Mouse (Mus musculus) heart, embryonic 16.5 days (tissue): ENCODE measurements around the gene Otor. TPM values are rescaled to one million over a fixed set of nuclear protein-coding genes. Genes with fewer than 3 reads are reported as not detected.

ENCODE experiments used
- ATAC-seq: fragments of 200-750 bp; cut with Nextera tagmentation; replicated peaks from 2 replicates; pipeline ENCODE4 v1.8.0; 2017; ENCODE audit warnings: moderate number of reproducible peaks; ENCODE audit not compliant: insufficient read depth, low FRiP score; ENCODE audit errors: extremely low read depth
- H3K27ac ChIP-seq: fragments of 300-500 bp; sonication (generic); 2 replicates; pipeline ENCODE4 v1.5.1; 2014; ENCODE audit warnings: mild to moderate bottlenecking, low read length, control low read depth, moderate library complexity
- H3K27me3 ChIP-seq: fragments of 300-500 bp; sonication (generic); 2 replicates; pipeline ENCODE4 v1.6.1; 2014; ENCODE audit warnings: low read length, mixed read lengths; ENCODE audit not compliant: control insufficient read depth, insufficient read depth
- H3K36me3 ChIP-seq: fragments of 300-500 bp; sonication (generic); 2 replicates; pipeline ENCODE4 v1.6.1; 2014; ENCODE audit not compliant: control insufficient read depth, insufficient read depth
- H3K4me1 ChIP-seq: fragments of 300-500 bp; sonication (generic); 2 replicates; pipeline ENCODE4 v1.6.1; 2014; ENCODE audit warnings: low read length, mixed read lengths; ENCODE audit not compliant: control insufficient read depth, insufficient read depth
- H3K4me2 ChIP-seq: fragments of 300-500 bp; sonication (generic); 2 replicates; pipeline ENCODE4 v1.6.1; 2014; ENCODE audit warnings: low read depth, mild to moderate bottlenecking, control low read depth, low read length
- H3K4me3 ChIP-seq: fragments of 300-500 bp; sonication (generic); 2 replicates; pipeline ENCODE4 v1.5.1; 2014; ENCODE audit warnings: mild to moderate bottlenecking, control low read depth, low read length
- H3K9ac ChIP-seq: fragments of 300-500 bp; sonication (generic); 2 replicates; pipeline ENCODE4 v1.6.1; 2014; ENCODE audit warnings: low read length, control low read depth
- H3K9me3 ChIP-seq: fragments of 300-500 bp; sonication (generic); replicated peaks from 2 replicates; pipeline ENCODE4 v1.6.1; 2016; ENCODE audit warnings: low read length; ENCODE audit not compliant: control insufficient read depth
- WGBS: fragments of 180-500 bp; shearing (Covaris S2); extraction: QIAGEN DNeasy Blood & Tissue Kit; methylation state at CpG from one replicate; pipeline ENCODE4 v1.1.7; 2014; 5-methylcytosine and 5-hydroxymethylcytosine counted together
- polyA plus RNA-seq: library from polyadenylated mRNA; unstranded; fragments of >200 nt; fragmentation: Nextera tagmentation; extraction: Ambion mirVana; gene quantifications from 2 replicates; pipeline ENCODE4 v1.2.1, GENCODE M21; 2015

Gene Otor
- polyA plus RNA-seq: 0.30 TPM in 1 of 2 replicates, not detected in the other

DNA sequence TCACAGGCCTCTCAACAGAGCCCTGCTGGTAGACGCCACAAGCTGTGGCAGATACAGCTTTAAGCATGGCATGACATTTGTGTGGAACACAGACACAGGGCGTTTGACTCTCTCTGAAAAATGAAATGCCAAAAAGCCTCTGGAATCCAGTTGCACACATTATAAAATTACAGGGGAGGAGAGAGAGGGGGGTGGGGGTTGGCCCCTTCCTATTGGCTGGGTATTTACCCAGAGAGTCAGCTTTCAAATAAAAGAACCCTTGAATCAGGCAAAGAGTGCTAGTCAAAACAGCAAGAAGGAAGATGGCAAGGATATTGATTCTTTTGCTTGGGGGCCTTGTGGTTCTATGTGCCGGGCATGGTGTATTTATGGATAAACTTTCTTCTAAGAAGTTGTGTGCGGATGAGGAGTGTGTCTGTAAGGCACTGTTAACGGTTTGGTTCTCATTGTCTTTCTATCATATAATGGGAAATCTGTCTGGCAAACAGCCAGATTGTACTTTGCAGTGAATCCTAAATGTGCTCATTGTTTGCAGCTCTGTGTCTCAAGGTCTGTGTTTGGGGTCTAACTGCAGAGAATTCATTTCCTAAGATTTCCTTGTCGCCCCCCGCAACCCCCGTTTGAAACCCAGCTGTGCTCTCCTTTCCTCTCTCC is at the start of gene Otor:
Gene Otor (plus strand): TSS at position 276 of the 654 bp plus-strand sequence.
- H3K4me3 ChIP-seq: no peak within 1 kb of the TSS

DNA sequence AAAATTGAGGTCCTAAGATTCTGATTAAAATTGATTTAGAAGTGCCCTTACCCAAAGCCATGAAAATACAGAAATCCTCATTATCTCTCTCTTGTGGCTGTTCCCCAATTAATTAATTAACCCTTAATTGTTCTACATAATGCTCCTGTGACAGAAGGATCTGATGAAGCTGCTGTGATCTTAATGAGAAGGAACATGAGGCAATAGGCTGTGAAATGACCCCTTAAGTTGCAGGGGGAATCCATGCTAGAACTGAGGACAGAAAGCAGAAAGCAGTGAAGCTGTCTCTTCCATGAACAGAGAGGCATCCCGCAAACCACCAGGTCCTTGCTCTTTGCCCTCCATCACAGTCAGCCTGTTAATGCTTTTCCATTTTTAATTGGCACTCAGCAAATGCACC is 47.0 kb upstream of the Otor start:
- Histone ChIP-seq H3K9me3 (no peaks in the 10 kb centered on the region), H3K4me3 (no peak overlapping the region), H3K27me3 (no peaks in the 10 kb centered on the region; the same call in 1 of the 2 replicates), H3K36me3 (no peaks in the 10 kb centered on the region), H3K4me2 (no peak overlapping the region), H3K4me1 (no peaks in the 10 kb centered on the region), H3K9ac (no peak overlapping the region), H3K27ac (no peak overlapping the region)
- 85% methylated on average over 1 of the region's 1 CpGs for WGBS
- ATAC-seq: no peak

More for the DNA sequence above, at the start of gene Otor:
- Histone ChIP-seq H3K4me2 (no peak within 1 kb of the TSS), H3K4me1 (peaks cover 5% of the 10 kb centered on the region; the same call in 1 of the 2 replicates), H3K9ac (no peak within 1 kb of the TSS), H3K27ac (no peak within 1 kb of the TSS), H3K9me3 (no peaks in the 10 kb centered on the region), H3K27me3 (no peaks in the 10 kb centered on the region), H3K36me3 (no peaks in the 10 kb centered on the region)
- WGBS: 56% methylated on average over 8 of the region's 8 CpGs
- ATAC-seq: no peak

DNA sequence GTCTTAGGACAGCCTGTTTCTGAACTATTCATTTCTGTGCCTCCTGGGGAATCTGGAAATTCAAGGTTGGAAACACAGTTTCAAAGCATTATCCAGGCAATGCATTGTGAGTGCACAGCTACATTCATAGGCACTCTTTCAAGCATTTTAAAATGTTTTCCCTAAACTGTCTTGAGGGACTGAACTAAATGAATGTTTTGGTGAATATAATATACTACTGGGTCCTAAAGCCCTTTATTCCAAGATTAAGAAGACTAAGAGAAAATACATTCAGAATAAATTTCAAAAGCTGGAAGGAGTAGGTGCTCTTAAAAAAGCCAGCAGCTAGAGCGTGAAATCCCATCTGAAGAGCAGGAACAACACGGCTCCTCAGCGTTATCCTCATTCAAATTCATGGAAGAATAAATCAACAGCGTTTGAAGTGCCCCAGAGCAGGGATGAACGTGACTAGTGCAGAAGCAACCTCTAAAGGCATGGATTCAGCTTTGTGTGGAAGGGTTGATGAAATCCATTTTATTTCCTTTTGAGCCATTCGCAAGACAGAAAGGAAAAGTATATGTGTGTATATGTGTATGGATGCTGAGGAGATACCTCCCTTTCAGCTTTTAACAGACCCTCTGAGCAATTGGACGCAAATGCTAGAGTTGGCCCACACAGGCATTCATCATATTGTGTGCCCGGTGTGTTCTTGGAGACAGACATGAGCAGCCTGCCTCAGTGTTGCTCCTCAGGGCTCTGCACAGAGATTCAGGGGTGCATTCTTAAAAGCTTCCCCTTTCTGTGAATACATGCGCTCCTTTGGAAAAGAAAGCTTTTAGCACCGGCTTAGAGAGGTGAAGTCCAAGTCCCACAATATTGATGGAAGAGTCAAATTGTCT is 45.7 kb upstream of the Otor start:
- no peaks in the 10 kb centered on the region; the same call in 1 of the 2 replicates for H3K27me3 ChIP-seq
- no peak for ATAC-seq
- H3K9me3 ChIP-seq: no peaks in the 10 kb centered on the region
- H3K9ac ChIP-seq: no peak overlapping the region
- H3K4me1 ChIP-seq: no peaks in the 10 kb centered on the region
- no peak overlapping the region for H3K4me3 ChIP-seq
- 76% methylated on average over 10 of the region's 10 CpGs for WGBS
- no peaks in the 10 kb centered on the region for H3K36me3 ChIP-seq
- H3K27ac ChIP-seq: no peak overlapping the region
- H3K4me2 ChIP-seq: no peak overlapping the region

DNA sequence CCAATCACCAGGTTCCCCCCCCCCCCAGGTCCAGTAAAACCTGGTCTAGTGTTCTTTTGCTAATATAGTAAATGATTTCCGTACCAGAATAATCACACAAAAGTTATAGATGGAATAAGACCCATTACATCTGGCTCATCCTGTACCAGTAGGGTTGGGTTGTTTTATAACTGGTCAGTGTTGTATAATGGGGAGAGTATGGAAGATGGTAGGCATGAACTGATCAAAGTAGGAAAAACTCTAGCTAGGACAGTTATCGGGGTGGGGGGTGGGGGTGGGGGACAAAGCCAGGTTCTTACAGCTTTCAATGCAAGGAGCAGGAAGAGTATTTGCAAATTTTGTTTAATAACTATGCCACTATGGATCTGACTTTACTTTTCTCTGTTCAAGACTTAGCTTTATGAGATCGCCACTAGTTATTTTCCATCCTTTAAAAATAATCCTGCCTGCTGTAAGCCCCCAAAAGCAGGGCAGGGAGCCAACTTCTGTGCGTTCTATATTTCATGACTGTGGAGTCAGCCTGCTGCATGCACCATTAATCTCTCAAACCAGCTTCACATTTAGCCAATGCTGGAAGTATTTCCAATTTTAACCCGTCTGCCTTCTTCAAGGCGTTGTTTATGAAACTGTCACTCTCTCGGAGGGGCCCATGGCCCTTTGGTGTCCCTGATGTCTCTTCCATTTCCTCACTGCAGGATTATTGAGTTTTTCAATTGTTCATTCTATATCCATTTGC is 43.8 kb upstream of the Otor start:
- Histone ChIP-seq H3K4me1 (no peaks in the 10 kb centered on the region), H3K27ac (no peak overlapping the region), H3K27me3 (no peaks in the 10 kb centered on the region; the same call in 1 of the 2 replicates), H3K36me3 (no peaks in the 10 kb centered on the region), H3K4me2 (0 out of 2 replicates have a peak overlapping the region, but pooled peaks have one; percentile 10), H3K9me3 (no peaks in the 10 kb centered on the region), H3K4me3 (no peak overlapping the region), H3K9ac (no peak overlapping the region)
- WGBS: 70% methylated on average over 7 of the region's 7 CpGs
- no peak for ATAC-seq

DNA sequence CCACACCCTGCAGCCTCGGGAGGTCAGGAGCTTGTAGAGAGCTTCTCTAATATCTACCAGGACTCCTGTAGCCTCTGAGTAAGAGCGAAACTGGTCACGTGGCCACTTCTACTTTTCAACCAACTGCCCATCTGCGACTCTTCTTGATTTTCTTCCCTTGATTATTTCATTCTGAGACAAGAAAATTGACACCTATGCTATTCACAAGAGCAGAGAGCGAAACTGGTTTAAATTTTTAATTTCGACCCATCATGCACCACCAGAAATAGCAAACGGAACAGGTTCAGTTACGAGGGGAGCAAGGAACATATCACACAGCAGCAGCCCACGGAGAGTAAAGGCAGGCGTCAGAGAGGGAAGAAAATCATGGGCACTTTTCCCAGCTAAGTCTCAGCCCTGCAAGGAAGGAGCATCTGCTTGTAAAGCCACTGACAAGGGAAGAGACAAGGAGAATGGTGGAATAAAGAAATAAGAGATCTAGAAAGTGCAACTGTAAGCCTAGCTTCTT is 43.1 kb upstream of the Otor start:
- Histone ChIP-seq H3K4me2 (0 out of 2 replicates have a peak overlapping the region, but pooled peaks have one; percentile 10), H3K9me3 (no peaks in the 10 kb centered on the region), H3K4me1 (no peaks in the 10 kb centered on the region), H3K27ac (no peak overlapping the region), H3K27me3 (no peaks in the 10 kb centered on the region; the same call in 1 of the 2 replicates), H3K36me3 (no peaks in the 10 kb centered on the region), H3K9ac (no peak overlapping the region), H3K4me3 (no peak overlapping the region)
- ATAC-seq: no peak
- WGBS: 64% methylated on average over 10 of the region's 10 CpGs

DNA sequence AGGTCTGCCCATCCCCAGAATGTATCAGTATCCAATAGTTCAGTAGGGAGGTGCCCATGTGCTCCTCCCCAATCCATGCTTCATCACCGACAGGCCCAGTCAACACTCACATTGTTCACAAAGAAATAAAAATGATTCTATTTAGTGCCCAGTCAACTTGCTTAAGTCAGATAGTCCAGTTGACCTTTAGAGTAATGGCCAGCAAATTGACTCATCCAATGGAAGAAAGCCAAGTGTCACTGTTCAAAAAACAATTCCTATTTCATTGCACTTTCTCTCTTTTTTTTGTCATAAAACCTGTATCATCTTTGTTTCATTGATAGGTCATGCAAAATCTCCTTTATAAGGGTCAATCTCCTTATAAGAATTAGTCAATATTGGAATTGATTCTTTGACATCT is 36.7 kb upstream of the Otor start:
- ATAC-seq: no peak
- Histone ChIP-seq H3K27me3 (no peaks in the 10 kb centered on the region), H3K36me3 (no peaks in the 10 kb centered on the region), H3K4me2 (no peak overlapping the region), H3K9me3 (no peaks in the 10 kb centered on the region), H3K9ac (no peak overlapping the region), H3K4me1 (no peaks in the 10 kb centered on the region), H3K27ac (no peak overlapping the region), H3K4me3 (no peak overlapping the region)
- 85% methylated on average over 1 of the region's 1 CpGs for WGBS

DNA sequence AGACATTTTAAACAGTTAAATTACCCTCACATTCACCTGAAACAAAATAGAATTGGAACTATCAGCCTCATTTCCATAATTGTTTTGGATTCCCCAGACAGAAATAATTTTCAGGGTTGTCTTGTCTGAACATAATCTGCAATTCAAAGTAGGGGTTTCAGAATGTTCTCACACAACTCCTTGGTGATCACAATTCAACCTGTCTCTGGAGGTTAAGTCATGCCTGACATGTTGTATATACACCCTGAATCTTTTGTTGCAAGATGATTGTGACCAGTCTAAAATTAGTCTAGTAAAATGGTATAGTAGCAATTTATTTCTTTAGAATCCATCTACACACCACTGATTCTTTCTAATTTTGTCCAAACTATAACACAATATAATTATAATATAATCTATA is 23.0 kb upstream of the Otor start:
- no peaks in the 10 kb centered on the region for H3K4me1 ChIP-seq
- H3K9ac ChIP-seq: no peak overlapping the region
- no peaks in the 10 kb centered on the region for H3K36me3 ChIP-seq
- no peak overlapping the region for H3K4me2 ChIP-seq
- no peak for ATAC-seq
- H3K4me3 ChIP-seq: no peak overlapping the region
- no peaks in the 10 kb centered on the region for H3K9me3 ChIP-seq
- no peaks in the 10 kb centered on the region for H3K27me3 ChIP-seq
- H3K27ac ChIP-seq: no peak overlapping the region

DNA sequence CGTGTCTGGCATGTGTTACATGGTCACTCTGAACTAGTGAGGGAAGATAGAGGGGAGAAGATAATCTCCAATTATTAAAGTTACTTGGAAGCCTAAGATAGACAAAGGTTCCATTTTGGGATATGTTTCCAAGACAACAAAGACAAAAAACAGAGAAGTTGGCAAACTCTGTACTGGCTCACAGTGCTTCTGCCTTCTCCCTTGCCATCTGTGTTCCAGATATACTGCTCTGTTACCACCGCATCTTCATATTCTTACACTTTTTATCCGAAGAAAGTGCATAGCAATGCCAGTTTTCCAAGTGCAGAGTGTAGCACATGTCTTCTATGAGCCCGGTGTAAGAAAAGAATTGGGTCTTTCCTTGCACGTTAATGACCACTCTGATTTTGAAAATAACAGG is 21.5 kb upstream of the Otor start:
- Histone ChIP-seq H3K4me3 (no peak overlapping the region), H3K9me3 (no peaks in the 10 kb centered on the region), H3K9ac (no peak overlapping the region), H3K27ac (no peak overlapping the region), H3K4me2 (no peak overlapping the region), H3K4me1 (no peaks in the 10 kb centered on the region), H3K36me3 (no peaks in the 10 kb centered on the region), H3K27me3 (no peaks in the 10 kb centered on the region)
- 65% methylated on average over 5 of the region's 5 CpGs for WGBS
- no peak for ATAC-seq
